Mouse (Mus musculus) midbrain, embryonic 15.5 days (tissue): ENCODE data around the gene Scn3a. TPM values are rescaled to one million over a fixed set of nuclear protein-coding genes. Genes with fewer than 3 reads are reported as not detected.
"Not testable (repeated sequence)": the region's sequence is repeated elsewhere in the genome, so short reads cannot be mapped to it uniquely, and the experiment has no call there.

Source experiments
- ATAC-seq: fragments of 200-750 bp; cut with Nextera tagmentation; replicated peaks from 2 replicates; pipeline ENCODE4 v1.8.0; 2017; ENCODE audit warnings: moderate TSS enrichment
- H3K27ac ChIP-seq: fragments of 300-500 bp; sonication (generic); 2 replicates; pipeline ENCODE4 v1.5.1; 2015; ENCODE audit warnings: mild to moderate bottlenecking, inconsistent platforms
- H3K27me3 ChIP-seq: fragments of 300-500 bp; sonication (generic); replicated peaks from 2 replicates; pipeline ENCODE4 v1.6.1; 2015; ENCODE audit warnings: inconsistent platforms
- H3K36me3 ChIP-seq: fragments of 300-500 bp; sonication (generic); replicated peaks from 2 replicates; pipeline ENCODE4 v1.6.1; 2015; ENCODE audit warnings: inconsistent platforms
- H3K4me1 ChIP-seq: fragments of 300-500 bp; sonication (generic); 2 replicates; pipeline ENCODE4 v1.6.1; 2015; ENCODE audit warnings: inconsistent platforms
- H3K4me2 ChIP-seq: fragments of 300-500 bp; sonication (generic); 2 replicates; pipeline ENCODE4 v1.6.1; 2015; ENCODE audit warnings: inconsistent platforms, mild to moderate bottlenecking, moderate library complexity
- H3K4me3 ChIP-seq: fragments of 300-500 bp; sonication (generic); 2 replicates; pipeline ENCODE4 v1.5.1; 2015; ENCODE audit warnings: mild to moderate bottlenecking, inconsistent platforms
- H3K9ac ChIP-seq: fragments of 300-500 bp; sonication (generic); 2 replicates; pipeline ENCODE4 v1.6.1; 2015; ENCODE audit warnings: mild to moderate bottlenecking, inconsistent platforms
- H3K9me3 ChIP-seq: fragments of 300-500 bp; sonication (generic); 2 replicates; pipeline ENCODE4 v1.6.1; 2016; ENCODE audit warnings: inconsistent platforms
- WGBS: fragments of 180-500 bp; shearing (Covaris S2); methylation state at CpG from one replicate; pipeline ENCODE4 v1.1.7; 2015; ENCODE audit warnings: mixed read lengths; 5-methylcytosine and 5-hydroxymethylcytosine counted together
- polyA plus RNA-seq: library from polyadenylated mRNA; unstranded; fragments of >200 nt; fragmentation: Nextera tagmentation; extraction: Ambion mirVana; gene quantifications from 2 replicates; pipeline ENCODE4 v1.2.1, GENCODE M21; 2015

Gene Scn3a
- polyA plus RNA-seq, 1 experiment from 2014 or later: 71.7 TPM

GRCm38 (mm10) chr2:65481007-65481672 lies 86.3 kb downstream of the Scn3a start:
- Histone ChIP-seq H3K4me2 (no peak overlapping the region), H3K9ac (no peak overlapping the region), H3K36me3 (peaks cover 41% of the 10 kb centered on the region), H3K9me3 (no peaks in the 10 kb centered on the region), H3K27ac (no peak overlapping the region), H3K27me3 (no peaks in the 10 kb centered on the region), H3K4me3 (no peak overlapping the region), H3K4me1 (no peaks in the 10 kb centered on the region)
- ATAC-seq: no peak
- WGBS: 91% methylated on average over 4 of the region's 4 CpGs

DNA sequence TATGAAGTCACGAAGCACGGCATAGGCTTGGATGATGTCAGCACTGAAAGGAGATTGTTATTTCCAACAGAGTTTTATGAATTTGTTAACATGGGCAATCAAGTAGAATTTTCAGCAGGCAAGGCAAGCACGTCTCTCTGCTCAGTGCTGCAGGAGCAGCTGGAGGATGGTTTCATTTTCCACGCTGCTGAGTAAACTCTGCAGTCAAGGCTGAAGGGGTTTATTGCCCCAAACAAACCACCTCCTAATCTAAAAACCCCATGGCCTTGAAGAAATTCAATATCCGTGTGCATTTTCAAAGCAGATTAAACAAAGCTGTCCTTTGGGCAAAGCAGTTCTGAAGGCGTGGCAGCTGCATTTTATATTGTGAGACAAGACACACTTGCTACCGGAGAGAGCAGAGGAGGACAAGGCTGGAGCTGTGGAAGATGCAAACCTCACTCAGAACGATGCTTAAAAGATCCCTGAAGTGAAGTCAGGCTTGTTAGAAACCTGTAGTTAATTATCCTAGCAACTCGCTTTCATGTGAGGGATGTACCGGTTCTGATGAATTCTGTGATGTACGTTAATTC lies 96.0 kb downstream of the Scn3a start:
- no peak overlapping the region for H3K9ac ChIP-seq
- WGBS: 39% methylated on average over 11 of the region's 11 CpGs
- H3K27ac ChIP-seq: peak overlapping the region; percentile 61
- H3K36me3 ChIP-seq: peaks cover 20% of the 10 kb centered on the region
- no peaks in the 10 kb centered on the region for H3K4me1 ChIP-seq
- H3K27me3 ChIP-seq: no peaks in the 10 kb centered on the region
- no peak; the same call in 1 of the 2 replicates for ATAC-seq
- H3K4me2 ChIP-seq: no peak overlapping the region
- no peaks in the 10 kb centered on the region for H3K9me3 ChIP-seq
- H3K4me3 ChIP-seq: no peak overlapping the region

DNA sequence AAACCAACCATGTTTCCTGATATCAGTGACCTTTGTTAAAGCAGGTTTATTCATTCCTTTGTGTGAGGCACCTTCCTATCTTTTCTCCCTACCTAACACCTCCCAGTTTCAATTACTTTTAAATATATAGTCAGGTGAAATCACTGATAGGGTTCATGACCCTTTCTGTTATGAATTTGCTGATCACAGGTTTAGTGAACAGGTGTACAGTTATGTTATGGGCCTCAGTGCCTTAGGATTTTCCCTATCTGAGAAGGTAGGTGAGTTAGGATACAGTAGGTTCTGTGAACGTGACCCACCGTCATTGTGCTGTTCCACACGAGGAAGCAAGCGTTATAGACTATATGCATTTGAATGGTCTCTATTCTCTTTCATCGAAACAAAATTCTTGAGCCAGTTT lies 101.7 kb downstream of the Scn3a start:
- Histone ChIP-seq H3K27ac (no peak overlapping the region), H3K9me3 (no peaks in the 10 kb centered on the region), H3K4me1 (no peaks in the 10 kb centered on the region), H3K4me2 (no peak overlapping the region), H3K4me3 (no peak overlapping the region), H3K27me3 (no peaks in the 10 kb centered on the region), H3K9ac (no peak overlapping the region), H3K36me3 (peaks cover 45% of the 10 kb centered on the region)
- ATAC-seq: no peak
- 92% methylated on average over 5 of the region's 5 CpGs for WGBS

DNA sequence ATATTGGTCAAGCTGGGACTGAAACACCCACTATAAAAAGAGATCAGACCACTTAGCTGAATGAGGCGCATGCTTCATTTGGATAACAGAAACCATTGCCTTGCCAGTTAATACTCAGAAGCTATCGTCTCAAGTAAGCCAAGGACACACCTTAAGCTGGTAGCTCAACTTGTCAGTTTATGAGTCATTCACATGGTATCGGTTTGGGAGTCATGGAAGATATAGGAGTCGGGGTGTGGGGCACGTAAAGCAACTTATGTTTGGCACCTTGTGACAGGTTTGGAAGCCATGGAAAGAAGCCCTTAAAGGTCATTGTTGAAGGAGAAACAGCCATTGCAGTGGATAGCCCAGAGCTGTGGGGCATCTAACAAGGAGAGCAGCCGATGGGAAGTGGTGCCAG lies 113.7 kb downstream of the Scn3a start:
- Histone ChIP-seq H3K27ac (no peak overlapping the region), H3K9me3 (no peaks in the 10 kb centered on the region), H3K4me1 (peaks cover 4% of the 10 kb centered on the region; the same call in 1 of the 2 replicates), H3K4me2 (no peak overlapping the region), H3K27me3 (no peaks in the 10 kb centered on the region), H3K4me3 (no peak overlapping the region), H3K36me3 (no peaks in the 10 kb centered on the region), H3K9ac (no peak overlapping the region)
- 94% methylated on average over 6 of the region's 6 CpGs for WGBS
- ATAC-seq: no peak

- WGBS: 94% methylated on average over 14 of the region's 14 CpGs
- H3K9ac ChIP-seq, H3K4me2 ChIP-seq, ATAC-seq, H3K9me3 ChIP-seq, H3K4me1 ChIP-seq, H3K36me3 ChIP-seq, H3K27me3 ChIP-seq, H3K27ac ChIP-seq, H3K4me3 ChIP-seq: not testable (repeated sequence)
Measured at GRCm38 (mm10) chr2:65451401-65452078, 115.9 kb downstream of the Scn3a start.

GRCm38 (mm10) chr2:65450449-65451360 lies 116.7 kb downstream of the Scn3a start:
- WGBS: 35% methylated on average over 2 of the region's 2 CpGs
- H3K36me3 ChIP-seq: no peaks in the 10 kb centered on the region
- H3K4me1 ChIP-seq: peaks cover 4% of the 10 kb centered on the region; the same call in 1 of the 2 replicates
- peak; percentile 88 for ATAC-seq
- peak overlapping the region; percentile 49; the same call in 1 of the 2 replicates for H3K27ac ChIP-seq
- H3K9me3 ChIP-seq: no peaks in the 10 kb centered on the region
- no peak overlapping the region for H3K4me3 ChIP-seq
- H3K9ac ChIP-seq: no peak overlapping the region
- H3K27me3 ChIP-seq: no peaks in the 10 kb centered on the region
- H3K4me2 ChIP-seq: no peak overlapping the region

- H3K27me3 ChIP-seq: no peaks in the 10 kb centered on the region
- H3K4me1 ChIP-seq: peaks cover 4% of the 10 kb centered on the region; the same call in 1 of the 2 replicates
- no peak overlapping the region for H3K9ac ChIP-seq
- no peak overlapping the region for H3K4me2 ChIP-seq
- ATAC-seq: no peak
- WGBS: 93% methylated on average over 5 of the region's 5 CpGs
- no peak overlapping the region for H3K27ac ChIP-seq
- no peaks in the 10 kb centered on the region for H3K36me3 ChIP-seq
- no peaks in the 10 kb centered on the region for H3K9me3 ChIP-seq
- no peak overlapping the region for H3K4me3 ChIP-seq
Measured at GRCm38 (mm10) chr2:65449126-65449828, 118.2 kb downstream of the Scn3a start.

DNA sequence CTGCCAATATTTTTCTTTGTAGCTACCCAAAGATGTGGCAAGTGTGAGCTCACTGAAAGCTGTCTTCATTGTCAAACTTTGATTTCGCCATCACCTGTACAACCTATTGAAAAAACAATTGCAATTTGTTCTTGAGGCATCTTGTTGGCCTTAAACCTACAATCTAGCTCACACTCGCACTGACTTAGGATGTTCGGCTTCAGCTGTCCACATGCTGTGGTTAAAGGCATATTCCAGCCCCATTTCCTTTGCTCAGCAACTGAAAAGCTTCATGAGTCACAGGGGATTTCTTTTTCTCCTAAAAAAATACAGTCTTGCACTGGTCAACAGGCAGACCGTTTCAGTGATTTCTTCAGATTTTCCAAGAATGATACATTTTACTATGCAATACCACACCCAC lies 124.3 kb downstream of the Scn3a start:
- no peaks in the 10 kb centered on the region for H3K36me3 ChIP-seq
- H3K9ac ChIP-seq: no peak overlapping the region
- no peak overlapping the region for H3K27ac ChIP-seq
- H3K4me3 ChIP-seq: no peak overlapping the region
- no peak for ATAC-seq
- H3K4me1 ChIP-seq: peaks cover 7% of the 10 kb centered on the region; the same call in 1 of the 2 replicates
- no peaks in the 10 kb centered on the region for H3K9me3 ChIP-seq
- no peak overlapping the region for H3K4me2 ChIP-seq
- WGBS: 92% methylated on average over 4 of the region's 4 CpGs
- no peaks in the 10 kb centered on the region for H3K27me3 ChIP-seq

- Histone ChIP-seq H3K9ac (no peak overlapping the region), H3K27ac (0 out of 2 replicates have a peak overlapping the region, but pooled peaks have one; percentile 29), H3K4me3 (no peak overlapping the region), H3K9me3 (no peaks in the 10 kb centered on the region), H3K4me1 (peaks cover 7% of the 10 kb centered on the region; the same call in 1 of the 2 replicates), H3K27me3 (no peaks in the 10 kb centered on the region), H3K4me2 (no peak overlapping the region), H3K36me3 (no peaks in the 10 kb centered on the region)
- 55% methylated on average over 5 of the region's 5 CpGs for WGBS
- no peak for ATAC-seq
Measured at GRCm38 (mm10) chr2:65441566-65441965, 125.9 kb downstream of the Scn3a start.

DNA sequence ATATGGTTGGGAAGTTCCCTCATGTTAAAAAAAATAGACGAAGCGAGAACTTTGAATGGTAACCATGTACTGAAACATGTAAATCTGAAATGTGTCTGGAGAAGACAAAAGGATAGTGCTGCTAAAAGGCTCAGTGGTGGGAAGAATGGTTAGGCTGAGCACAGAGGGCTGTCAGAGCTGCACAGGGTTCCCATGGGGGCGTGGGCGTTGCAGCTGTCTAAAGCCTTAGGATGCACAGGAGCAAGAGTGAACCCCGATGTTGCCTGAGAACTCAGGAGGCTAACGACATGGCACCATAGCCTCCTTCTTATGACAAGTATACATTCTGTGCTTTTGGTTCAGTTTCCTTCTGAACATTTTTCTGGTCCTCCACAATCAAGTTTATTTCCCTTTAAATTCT lies 126.3 kb downstream of the Scn3a start:
- H3K36me3 ChIP-seq: no peaks in the 10 kb centered on the region
- H3K9ac ChIP-seq: no peak overlapping the region
- H3K27me3 ChIP-seq: no peaks in the 10 kb centered on the region
- 67% methylated on average over 6 of the region's 6 CpGs for WGBS
- H3K9me3 ChIP-seq: no peaks in the 10 kb centered on the region
- H3K4me2 ChIP-seq: no peak overlapping the region
- no peak overlapping the region for H3K4me3 ChIP-seq
- no peak overlapping the region for H3K27ac ChIP-seq
- ATAC-seq: no peak
- peaks cover 7% of the 10 kb centered on the region; the same call in 1 of the 2 replicates for H3K4me1 ChIP-seq

- Histone ChIP-seq H3K4me3 (no peak overlapping the region), H3K4me1 (peaks cover 5% of the 10 kb centered on the region; the same call in 1 of the 2 replicates), H3K4me2 (no peak overlapping the region), H3K27me3 (no peaks in the 10 kb centered on the region), H3K9me3 (no peaks in the 10 kb centered on the region), H3K27ac (no peak overlapping the region), H3K36me3 (no peaks in the 10 kb centered on the region), H3K9ac (no peak overlapping the region)
- 50% methylated on average over 1 of the region's 1 CpGs for WGBS
- no peak for ATAC-seq
Measured at GRCm38 (mm10) chr2:65436917-65437316, 130.5 kb downstream of the Scn3a start.
